ENCODE assay signal across 8 mouse cellular contexts in genomic region chr15:103453551-103454218, GRCm38 (mm10). TPM values are rescaled to one million over a fixed set of nuclear protein-coding genes. Genes with fewer than 3 reads are reported as not detected.
DNase-seq lines count a peak whose midpoint lies in the region; ATAC-seq lines count a peak whose summit lies in the region.

Nckap1l (plus strand) TSS chr15:103453794.

- no peak within 1 kb of the TSS for H3K4me2 ChIP-seq in midbrain, embryonic 13.5 days (replicated peaks)

- H3K4me1 ChIP-seq in midbrain, embryonic 13.5 days (replicated peaks) = no peaks in the 10 kb centered on the region

- no peaks in the 10 kb centered on the region for H3K27me3 ChIP-seq in midbrain, embryonic 13.5 days

- ATAC-seq in megakaryocyte, adult 5-6 weeks (ENCODE audit: poor library complexity, severe bottlenecking) = peak; percentile 99
- ATAC-seq in midbrain, embryonic 13.5 days = no peak

- peak; percentile 4 for DNase-seq in right cerebral cortex, adult 18-20 months
- no peak for DNase-seq in right cerebral cortex, postnatal 25 days
- peak; percentile 58 for DNase-seq in brain, adult 2 months (ENCODE audit: low read depth, low spot score)
- DNase-seq in layer of hippocampus, adult 11-12 months (ENCODE audit: low spot score) = peak; percentile 59
- DNase-seq in thymus, postnatal 25 days = peak; percentile 83
- DNase-seq in retina, postnatal 1 day = no peak

- no peak within 1 kb of the TSS for H3K27ac ChIP-seq in midbrain, embryonic 13.5 days

- H3K9me3 ChIP-seq in midbrain, embryonic 13.5 days = no peaks in the 10 kb centered on the region

- no peak within 1 kb of the TSS for H3K9ac ChIP-seq in midbrain, embryonic 13.5 days (replicated peaks)

- no peak within 1 kb of the TSS for H3K4me3 ChIP-seq in midbrain, embryonic 13.5 days (replicated peaks)

- H3K36me3 ChIP-seq in midbrain, embryonic 13.5 days = no peaks in the 10 kb centered on the region

- 91% methylated on average over 13 of the region's 13 CpGs for WGBS in midbrain, embryonic 13.5 days

RNA-seq across cellular contexts. Expression of gene Nckap1l, which starts in this region (rescaled TPM):
- 133 and 136 TPM in 2 replicates for total RNA-seq in megakaryocyte, adult 5-6 weeks (2015)
- total RNA-seq in megakaryocyte, adult 5-6 weeks (2017) = 191 and 203 TPM in 2 replicates
- polyA plus RNA-seq in midbrain, embryonic 13.5 days (2015; fragmentation: Nextera tagmentation; extraction: Ambion mirVana) = 1.2 and 1.8 TPM in 2 replicates

Comparison
In these comparisons a context has a peak if more than half of its experiments do, and no peak if none do; other contexts are left out.
1. DNase-seq: peak in right cerebral cortex, adult 18-20 months (single experiment), brain, adult 2 months (single experiment), layer of hippocampus, adult 11-12 months (single experiment) and thymus, postnatal 25 days (single experiment); none in right cerebral cortex, postnatal 25 days (single experiment) and retina, postnatal 1 day (single experiment).